Mouse (Mus musculus): Measurements from ENCODE around the gene Csf2rb. TPM values are rescaled to one million over a fixed set of nuclear protein-coding genes. Genes with fewer than 3 reads are reported as not detected.
"Not testable (repeated sequence)": the region's sequence is repeated elsewhere in the genome, so short reads cannot be mapped to it uniquely, and the experiment has no call there.

Gene Csf2rb
- polyA plus RNA-seq, 1 experiment from 2014 or later, result 2.6 TPM

- Histone ChIP-seq H3K27me3 (ENCODE audit: insufficient read depth, low read length) (no peaks in the 10 kb centered on the region), H3K4me2 (no peak overlapping the region), H3K4me1 (ENCODE audit: insufficient read depth) (no peaks in the 10 kb centered on the region), H3K9me3 (ENCODE audit: low read depth, low read length) (no peaks in the 10 kb centered on the region), H3K9ac (no peak overlapping the region), H3K36me3 (ENCODE audit: insufficient read depth) (no peaks in the 10 kb centered on the region), H3K27ac (ENCODE audit: low read depth) (no peak overlapping the region), H3K4me3 (ENCODE audit: low read depth, low read length) (no peak overlapping the region)
- no peak for ATAC-seq (ENCODE audit: insufficient read depth)
- 71% methylated on average over 3 of the region's 3 CpGs for WGBS
- TF ChIP-seq CTCF (IDR thresholded peaks at IDR 0.05; ENCODE audit: low read depth), result no peak
- DNase-seq, result no peak
These were observed 25.9 kb upstream of the Csf2rb start for GRCm38 (mm10) chr15:78299641-78300040.

GRCm38 (mm10) chr15:78300773-78301172, 24.8 kb upstream of the Csf2rb start:
- no peaks in the 10 kb centered on the region for H3K9me3 ChIP-seq (ENCODE audit: low read depth, low read length)
- no peaks in the 10 kb centered on the region for H3K27me3 ChIP-seq (ENCODE audit: insufficient read depth, low read length)
- H3K4me3 ChIP-seq (ENCODE audit: low read depth, low read length), result no peak overlapping the region
- ATAC-seq (ENCODE audit: insufficient read depth), result no peak
- no peak overlapping the region for H3K27ac ChIP-seq (ENCODE audit: low read depth)
- H3K9ac ChIP-seq, result no peak overlapping the region
- H3K4me1 ChIP-seq (ENCODE audit: insufficient read depth), result no peaks in the 10 kb centered on the region
- TF ChIP-seq CTCF (IDR thresholded peaks at IDR 0.05; ENCODE audit: low read depth), result no peak
- no peak for DNase-seq
- no peaks in the 10 kb centered on the region for H3K36me3 ChIP-seq (ENCODE audit: insufficient read depth)
- no peak overlapping the region for H3K4me2 ChIP-seq

GRCm38 (mm10) chr15:78302718-78303117, 22.8 kb upstream of the Csf2rb start:
- Histone ChIP-seq H3K27me3 (ENCODE audit: insufficient read depth, low read length) (no peaks in the 10 kb centered on the region), H3K4me3 (ENCODE audit: low read depth, low read length) (no peak overlapping the region), H3K9me3 (ENCODE audit: low read depth, low read length) (no peaks in the 10 kb centered on the region), H3K4me2 (no peak overlapping the region), H3K36me3 (ENCODE audit: insufficient read depth) (no peaks in the 10 kb centered on the region), H3K4me1 (ENCODE audit: insufficient read depth) (no peaks in the 10 kb centered on the region), H3K27ac (ENCODE audit: low read depth) (no peak overlapping the region), H3K9ac (no peak overlapping the region)
- no peak for DNase-seq
- no peak for ATAC-seq (ENCODE audit: insufficient read depth)
- WGBS, result 92% methylated on average over 4 of the region's 4 CpGs
- TF ChIP-seq CTCF (IDR thresholded peaks at IDR 0.05; ENCODE audit: low read depth), result no peak

- Histone ChIP-seq H3K27me3 (ENCODE audit: insufficient read depth, low read length) (no peaks in the 10 kb centered on the region), H3K9me3 (ENCODE audit: low read depth, low read length) (no peaks in the 10 kb centered on the region), H3K4me3 (ENCODE audit: low read depth, low read length) (no peak overlapping the region), H3K9ac (no peak overlapping the region), H3K27ac (ENCODE audit: low read depth) (no peak overlapping the region), H3K4me1 (ENCODE audit: insufficient read depth) (no peaks in the 10 kb centered on the region), H3K4me2 (no peak overlapping the region), H3K36me3 (ENCODE audit: insufficient read depth) (no peaks in the 10 kb centered on the region)
- WGBS, result 85% methylated on average over 6 of the region's 6 CpGs
- TF ChIP-seq CTCF (IDR thresholded peaks at IDR 0.05; ENCODE audit: low read depth), result no peak
- ATAC-seq (ENCODE audit: insufficient read depth) (no peak), DNase-seq (no peak)
These were observed 21.8 kb upstream of the Csf2rb start for GRCm38 (mm10) chr15:78303665-78304233.

GRCm38 (mm10) chr15:78305341-78305933, 20.1 kb upstream of the Csf2rb start, which contains the start of gene Csf2rb2:
TSS of gene Csf2rb2 (minus strand) at chr15:78305721.
- DNase-seq, result no peak
- Histone ChIP-seq H3K9ac (no peak within 1 kb of the TSS), H3K4me3 (ENCODE audit: low read depth, low read length) (no peak within 1 kb of the TSS), H3K36me3 (ENCODE audit: insufficient read depth) (no peaks in the 10 kb centered on the region), H3K4me2 (no peak within 1 kb of the TSS), H3K27ac (ENCODE audit: low read depth) (no peak within 1 kb of the TSS), H3K27me3 (ENCODE audit: insufficient read depth, low read length) (no peaks in the 10 kb centered on the region), H3K4me1 (ENCODE audit: insufficient read depth) (no peaks in the 10 kb centered on the region), H3K9me3 (ENCODE audit: low read depth, low read length) (no peaks in the 10 kb centered on the region)
- no peak for ATAC-seq (ENCODE audit: insufficient read depth)
- no peak for TF ChIP-seq CTCF (IDR thresholded peaks at IDR 0.05; ENCODE audit: low read depth)
- WGBS, result 69% methylated on average over 10 of the region's 10 CpGs

- Histone ChIP-seq H3K4me3 (ENCODE audit: low read depth, low read length) (no peak overlapping the region), H3K9ac (no peak overlapping the region), H3K4me1 (ENCODE audit: insufficient read depth) (no peaks in the 10 kb centered on the region), H3K9me3 (ENCODE audit: low read depth, low read length) (no peaks in the 10 kb centered on the region), H3K4me2 (no peak overlapping the region), H3K27ac (ENCODE audit: low read depth) (no peak overlapping the region), H3K27me3 (ENCODE audit: insufficient read depth, low read length) (no peaks in the 10 kb centered on the region), H3K36me3 (ENCODE audit: insufficient read depth) (no peaks in the 10 kb centered on the region)
- ATAC-seq (ENCODE audit: insufficient read depth) (no peak), DNase-seq (no peak)
- 24% methylated on average over 5 of the region's 5 CpGs for WGBS
- no peak for TF ChIP-seq CTCF (IDR thresholded peaks at IDR 0.05; ENCODE audit: low read depth)
These were observed 15.7 kb upstream of the Csf2rb start for GRCm38 (mm10) chr15:78309865-78310264.

GRCm38 (mm10) chr15:78310971-78311370, 14.6 kb upstream of the Csf2rb start:
- 66% methylated on average over 4 of the region's 4 CpGs for WGBS

GRCm38 (mm10) chr15:78312421-78313233, 12.9 kb upstream of the Csf2rb start:
- H3K4me3 ChIP-seq (ENCODE audit: low read depth, low read length); DNase-seq; H3K9me3 ChIP-seq (ENCODE audit: low read depth, low read length); H3K27me3 ChIP-seq (ENCODE audit: insufficient read depth, low read length); H3K27ac ChIP-seq (ENCODE audit: low read depth); H3K4me1 ChIP-seq (ENCODE audit: insufficient read depth); H3K36me3 ChIP-seq (ENCODE audit: insufficient read depth); H3K4me2 ChIP-seq; H3K9ac ChIP-seq: not testable (repeated sequence)
- peak; percentile 35; the same call in 1 of the 2 replicates for ATAC-seq (ENCODE audit: insufficient read depth)
- WGBS, result 27% methylated on average over 4 of the region's 4 CpGs

More at GRCm38 (mm10) chr15:78310971-78311370, 14.6 kb upstream of the Csf2rb start:
- Histone ChIP-seq H3K4me1 (ENCODE audit: insufficient read depth) (no peaks in the 10 kb centered on the region), H3K27me3 (ENCODE audit: insufficient read depth, low read length) (no peaks in the 10 kb centered on the region), H3K27ac (ENCODE audit: low read depth) (no peak overlapping the region), H3K9ac (no peak overlapping the region), H3K4me2 (no peak overlapping the region), H3K9me3 (ENCODE audit: low read depth, low read length) (no peaks in the 10 kb centered on the region), H3K36me3 (ENCODE audit: insufficient read depth) (no peaks in the 10 kb centered on the region), H3K4me3 (ENCODE audit: low read depth, low read length) (no peak overlapping the region)
- ATAC-seq (ENCODE audit: insufficient read depth) (no peak), DNase-seq (no peak)
- no peak for TF ChIP-seq CTCF (IDR thresholded peaks at IDR 0.05; ENCODE audit: low read depth)

- not testable (repeated sequence) for H3K36me3 ChIP-seq (ENCODE audit: insufficient read depth); H3K4me1 ChIP-seq (ENCODE audit: insufficient read depth); H3K4me2 ChIP-seq; H3K4me3 ChIP-seq (ENCODE audit: low read depth, low read length); DNase-seq; H3K27me3 ChIP-seq (ENCODE audit: insufficient read depth, low read length); ATAC-seq (ENCODE audit: insufficient read depth); H3K9ac ChIP-seq; H3K9me3 ChIP-seq (ENCODE audit: low read depth, low read length); H3K27ac ChIP-seq (ENCODE audit: low read depth)
- WGBS, result 74% methylated on average over 5 of the region's 5 CpGs
These were observed 11.9 kb upstream of the Csf2rb start for GRCm38 (mm10) chr15:78313659-78314058.

All from lung, embryonic 14.5 days (tissue).